Mouse (Mus musculus): ENCODE measurements around the gene Irs2. TPM values are rescaled to one million over a fixed set of nuclear protein-coding genes. Genes with fewer than 3 reads are reported as not detected.

The Irs2 gene
- total RNA-seq, 1 experiment = 13.9 TPM

- H3K36me3 ChIP-seq (ENCODE audit: control insufficient read depth, insufficient read depth, low read length, poor library complexity, severe bottlenecking) = no peaks in the 10 kb centered on the region
- no peak overlapping the region for H3K4me3 ChIP-seq (ENCODE audit: insufficient read depth in 1 of 2, low read depth in 1 of 2, low read length in 2 of 2, poor library complexity in 1 of 2, severe bottlenecking in 1 of 2)
- H3K9me3 ChIP-seq (ENCODE audit: control insufficient read depth, insufficient read depth, low read depth, low read length) = no peaks in the 10 kb centered on the region
- H3K4me1 ChIP-seq (ENCODE audit: control insufficient read depth in 2 of 2, insufficient read depth in 2 of 2, low read length in 2 of 2, poor library complexity in 1 of 2) = peaks cover 7 to 12% of the 10 kb centered on the region in 2 experiments; a peak in 2 of 4 replicates
- no peak overlapping the region for H3K9ac ChIP-seq (ENCODE audit: insufficient read depth, low read depth, low read length, poor library complexity, severe bottlenecking)
- in situ Hi-C loops (cut with MboI; ENCODE audit: low sequenced_read_pairs in 2 of 2, unreplicated experiment in 2 of 2) = no loop called here
- DNase-seq (ENCODE audit: low read depth, low spot score) = no peak
- no peak overlapping the region for H3K27ac ChIP-seq (ENCODE audit: insufficient read depth, low read depth, low read length, poor library complexity, severe bottlenecking)
- TF ChIP-seq ZC3H11A (IDR thresholded peaks at IDR 0.05; ENCODE audit: borderline replicate concordance, low read depth, low read length) (no peak), ZNF384 (IDR thresholded peaks at IDR 0.05; ENCODE audit: low read depth, low read length) (no peak), MAFK (IDR thresholded peaks at IDR 0.05; ENCODE audit: insufficient read depth, low read depth, low read length) (no peak), CHD2 (IDR thresholded peaks at IDR 0.05; ENCODE audit: low read depth, low read length) (no peak), HCFC1 (IDR thresholded peaks at IDR 0.05; ENCODE audit: borderline replicate concordance, insufficient read depth, low read length) (no peak)
Measured at GRCm38 (mm10) chr8:10938284-10938683, 70.0 kb downstream of the Irs2 start.

- H3K9ac ChIP-seq (ENCODE audit: insufficient read depth, low read depth, low read length, poor library complexity, severe bottlenecking) = no peak overlapping the region
- peaks cover 7 to 12% of the 10 kb centered on the region in 2 experiments; a peak in 2 of 4 replicates for H3K4me1 ChIP-seq (ENCODE audit: control insufficient read depth in 2 of 2, insufficient read depth in 2 of 2, low read length in 2 of 2, poor library complexity in 1 of 2)
- DNase-seq (ENCODE audit: low read depth, low spot score) = no peak
- H3K27ac ChIP-seq (ENCODE audit: insufficient read depth, low read depth, low read length, poor library complexity, severe bottlenecking) = no peak overlapping the region
- no peak for TF ChIP-seq ZNF384 (IDR thresholded peaks at IDR 0.05; ENCODE audit: low read depth, low read length)
- no peak for TF ChIP-seq CHD2 (IDR thresholded peaks at IDR 0.05; ENCODE audit: low read depth, low read length)
- TF ChIP-seq ZC3H11A (IDR thresholded peaks at IDR 0.05; ENCODE audit: borderline replicate concordance, low read depth, low read length) = no peak
- no peak for TF ChIP-seq HCFC1 (IDR thresholded peaks at IDR 0.05; ENCODE audit: borderline replicate concordance, insufficient read depth, low read length)
- TF ChIP-seq MAFK (IDR thresholded peaks at IDR 0.05; ENCODE audit: insufficient read depth, low read depth, low read length) = no peak
- no peaks in the 10 kb centered on the region for H3K36me3 ChIP-seq (ENCODE audit: control insufficient read depth, insufficient read depth, low read length, poor library complexity, severe bottlenecking)
- no peak overlapping the region for H3K4me3 ChIP-seq (ENCODE audit: insufficient read depth in 1 of 2, low read depth in 1 of 2, low read length in 2 of 2, poor library complexity in 1 of 2, severe bottlenecking in 1 of 2)
- in situ Hi-C loops (cut with MboI; ENCODE audit: low sequenced_read_pairs in 2 of 2, unreplicated experiment in 2 of 2) = no loop called here
- H3K9me3 ChIP-seq (ENCODE audit: control insufficient read depth, insufficient read depth, low read depth, low read length) = no peaks in the 10 kb centered on the region
Measured at GRCm38 (mm10) chr8:10936646-10937045, 71.6 kb downstream of the Irs2 start.

GRCm38 (mm10) chr8:10935231-10935630 is 73.0 kb downstream of the Irs2 start:
- Histone ChIP-seq H3K27ac (ENCODE audit: insufficient read depth, low read depth, low read length, poor library complexity, severe bottlenecking) (no peak overlapping the region), H3K9ac (ENCODE audit: insufficient read depth, low read depth, low read length, poor library complexity, severe bottlenecking) (no peak overlapping the region), H3K4me1 (ENCODE audit: control insufficient read depth in 2 of 2, insufficient read depth in 2 of 2, low read length in 2 of 2, poor library complexity in 1 of 2) (peaks cover 7 to 12% of the 10 kb centered on the region in 2 experiments; a peak in 2 of 4 replicates), H3K36me3 (ENCODE audit: control insufficient read depth, insufficient read depth, low read length, poor library complexity, severe bottlenecking) (no peaks in the 10 kb centered on the region), H3K4me3 (ENCODE audit: insufficient read depth in 1 of 2, low read depth in 1 of 2, low read length in 2 of 2, poor library complexity in 1 of 2, severe bottlenecking in 1 of 2) (no peak overlapping the region), H3K9me3 (ENCODE audit: control insufficient read depth, insufficient read depth, low read depth, low read length) (no peaks in the 10 kb centered on the region)
- in situ Hi-C loops (cut with MboI; ENCODE audit: low sequenced_read_pairs in 2 of 2, unreplicated experiment in 2 of 2) = no loop called here
- TF ChIP-seq CHD2 (IDR thresholded peaks at IDR 0.05; ENCODE audit: low read depth, low read length) = no peak
- no peak for TF ChIP-seq ZC3H11A (IDR thresholded peaks at IDR 0.05; ENCODE audit: borderline replicate concordance, low read depth, low read length)
- no peak for TF ChIP-seq HCFC1 (IDR thresholded peaks at IDR 0.05; ENCODE audit: borderline replicate concordance, insufficient read depth, low read length)
- TF ChIP-seq MAFK (IDR thresholded peaks at IDR 0.05; ENCODE audit: insufficient read depth, low read depth, low read length) = no peak
- TF ChIP-seq ZNF384 (IDR thresholded peaks at IDR 0.05; ENCODE audit: low read depth, low read length) = no peak
- no peak for DNase-seq (ENCODE audit: low read depth, low spot score)
